Mouse (Mus musculus) liver, adult (tissue): ENCODE data around the gene Grip1.

Experiments
- GATA4 ChIP-seq: IDR thresholded peaks from 2 replicates; pipeline ENCODE4 v1.6.1; 2014; ENCODE audit warnings: mild to moderate bottlenecking, low read length; ENCODE audit not compliant: insufficient replicate concordance

Gene Grip1

DNA sequence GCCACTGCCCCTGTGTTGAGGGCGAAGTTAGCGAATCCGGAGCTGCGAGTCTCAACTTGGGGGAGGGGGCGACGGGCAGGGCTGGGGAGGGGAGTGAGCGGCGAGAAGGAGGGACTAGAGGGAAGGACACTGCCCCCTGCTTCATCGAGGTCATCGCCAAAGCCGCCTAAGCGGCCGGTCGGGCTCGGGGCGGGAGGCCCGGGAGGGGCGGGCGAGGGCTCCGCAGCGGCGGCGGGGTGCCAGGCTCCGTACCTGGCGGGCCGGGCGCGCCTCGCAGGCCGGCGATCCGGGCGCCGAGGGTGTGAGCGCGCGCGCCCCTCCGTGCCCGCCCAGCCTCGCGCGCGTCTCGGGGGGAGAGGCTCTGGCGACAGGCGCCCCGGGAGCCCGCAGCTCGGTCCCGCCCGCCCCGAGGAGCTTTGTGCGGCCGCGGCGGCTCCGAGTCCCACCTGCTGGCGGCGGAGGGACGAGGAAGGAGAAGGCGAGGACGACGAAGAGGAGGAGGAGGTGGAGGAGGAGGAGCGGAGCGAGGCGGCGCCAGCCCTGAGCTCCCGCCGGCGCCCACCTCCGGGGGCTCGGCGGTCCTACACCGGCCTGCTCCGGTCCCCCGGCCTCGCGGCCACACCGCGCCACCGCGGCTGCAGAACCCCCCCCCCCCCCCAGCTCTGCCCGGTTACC is at the start of gene Grip1:
Grip1 (plus strand) TSS at position 400 of the 675 bp plus-strand sequence.
- TF ChIP-seq GATA4: no peak

DNA sequence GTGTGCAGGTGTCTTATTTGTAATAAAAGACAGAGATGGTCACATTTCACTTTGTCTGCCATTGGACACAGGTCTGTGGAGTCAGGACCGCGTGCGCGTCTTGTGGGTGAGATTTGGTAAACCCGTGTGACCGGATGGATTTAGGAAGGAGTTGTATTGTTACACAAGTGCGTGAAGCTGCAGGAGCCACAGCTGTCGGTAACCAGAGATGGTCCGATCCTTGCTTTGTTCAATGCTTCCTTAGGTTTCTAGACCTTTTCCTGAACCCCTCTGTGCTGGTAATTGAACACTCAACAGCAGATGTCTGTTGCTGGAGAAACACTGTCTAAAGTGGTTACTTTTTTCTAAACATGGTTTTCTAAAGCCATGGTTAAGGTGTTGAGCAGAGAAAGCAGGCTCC is 48.5 kb upstream of the Grip1 start:
- TF ChIP-seq GATA4: no peak

DNA sequence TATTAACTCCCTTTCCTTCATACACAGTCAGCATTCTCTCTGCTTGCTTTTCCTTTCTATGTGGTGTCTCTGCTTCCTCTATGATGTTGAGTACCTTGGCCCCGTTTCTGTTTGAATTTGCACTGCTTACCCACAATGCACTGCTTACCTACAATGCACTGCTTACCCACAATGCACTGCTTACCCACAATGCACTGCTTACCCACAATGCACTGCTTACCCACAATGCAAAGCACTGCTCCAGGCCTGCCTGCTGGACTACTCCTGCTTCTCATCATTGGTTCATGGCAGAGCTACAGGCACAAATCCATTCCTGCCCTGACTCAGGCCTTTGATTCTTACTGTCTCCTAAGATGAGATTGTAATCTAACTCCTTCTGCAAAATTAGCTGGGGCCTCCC is 48.0 kb upstream of the Grip1 start:
- TF ChIP-seq GATA4: no peak

DNA sequence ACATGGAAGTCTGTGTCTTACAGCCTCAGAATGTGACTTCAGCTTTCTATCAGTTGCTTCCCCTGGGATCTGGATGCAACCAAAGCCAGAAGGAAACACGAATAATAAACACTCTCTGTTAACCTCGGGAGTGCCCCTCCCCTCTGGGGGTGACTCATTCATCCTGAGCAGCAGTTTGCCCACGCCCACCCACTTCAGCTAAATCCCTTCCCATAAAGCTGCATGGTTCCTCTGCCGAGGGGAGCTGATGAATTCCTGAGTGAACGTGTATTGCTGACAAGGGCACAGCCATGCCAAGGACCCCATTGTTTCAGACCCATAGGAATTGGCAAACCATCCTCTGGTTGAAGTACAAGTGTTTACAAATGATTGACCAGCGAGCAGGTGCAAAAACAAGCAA is 45.3 kb upstream of the Grip1 start:
- no peak for TF ChIP-seq GATA4

DNA sequence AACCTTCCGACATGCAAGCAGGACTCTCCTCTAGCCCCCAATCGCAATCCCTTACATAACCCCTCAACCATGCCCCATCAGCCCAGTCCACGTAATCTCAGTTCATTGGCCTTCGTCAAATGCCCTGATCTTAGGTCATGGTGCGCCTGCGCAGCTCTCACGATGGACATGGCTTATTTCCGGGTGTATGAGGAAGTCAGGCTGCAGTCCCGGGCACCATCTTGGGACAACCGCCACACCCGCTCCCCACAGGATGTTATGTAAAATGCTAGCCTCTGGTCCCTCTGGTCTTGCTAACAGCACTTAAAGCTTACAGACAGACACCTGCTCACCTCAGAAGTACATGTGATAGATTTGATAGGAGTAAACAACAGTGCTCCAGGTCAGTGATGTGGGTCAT is 40.4 kb upstream of the Grip1 start:
- TF ChIP-seq GATA4: no peak

DNA sequence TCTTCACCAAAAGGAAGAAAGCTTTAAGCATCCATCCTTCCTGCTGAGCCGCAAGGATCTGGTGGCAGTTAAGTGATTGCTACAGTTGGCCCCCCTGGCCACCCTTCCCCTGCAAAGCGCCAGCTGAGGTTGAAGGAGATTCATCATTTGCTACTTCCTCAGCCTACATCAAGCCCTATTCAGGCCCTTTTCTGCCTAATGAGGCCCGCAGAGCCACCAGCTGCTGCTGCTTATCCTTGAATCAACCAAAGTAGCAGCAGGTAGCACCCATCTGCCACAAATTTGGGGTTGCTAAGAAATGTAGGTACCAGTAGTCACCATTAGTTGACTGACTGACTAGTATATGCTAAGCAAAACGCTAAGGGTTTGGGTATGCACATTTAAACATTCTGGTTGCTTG is 38.5 kb upstream of the Grip1 start:
- no peak for TF ChIP-seq GATA4

DNA sequence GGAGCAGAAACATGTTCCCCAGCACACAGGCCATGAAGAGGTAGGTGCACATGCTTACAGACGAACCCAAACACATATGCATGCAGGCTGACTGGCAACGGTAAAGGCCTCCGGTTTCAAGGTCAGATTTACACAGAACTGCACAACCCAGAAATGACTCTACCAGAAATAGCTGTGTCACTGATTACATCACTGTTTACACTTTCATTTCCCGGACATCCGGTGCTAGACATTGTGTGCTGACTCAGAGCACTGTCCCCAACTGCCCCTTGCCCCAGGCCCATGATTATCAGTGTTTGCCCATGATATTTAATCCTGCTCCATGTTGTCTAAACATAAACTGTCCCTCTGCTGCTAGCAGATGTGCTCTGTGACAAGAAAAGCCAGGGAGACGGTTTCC is 32.2 kb upstream of the Grip1 start:
- TF ChIP-seq GATA4: no peak

DNA sequence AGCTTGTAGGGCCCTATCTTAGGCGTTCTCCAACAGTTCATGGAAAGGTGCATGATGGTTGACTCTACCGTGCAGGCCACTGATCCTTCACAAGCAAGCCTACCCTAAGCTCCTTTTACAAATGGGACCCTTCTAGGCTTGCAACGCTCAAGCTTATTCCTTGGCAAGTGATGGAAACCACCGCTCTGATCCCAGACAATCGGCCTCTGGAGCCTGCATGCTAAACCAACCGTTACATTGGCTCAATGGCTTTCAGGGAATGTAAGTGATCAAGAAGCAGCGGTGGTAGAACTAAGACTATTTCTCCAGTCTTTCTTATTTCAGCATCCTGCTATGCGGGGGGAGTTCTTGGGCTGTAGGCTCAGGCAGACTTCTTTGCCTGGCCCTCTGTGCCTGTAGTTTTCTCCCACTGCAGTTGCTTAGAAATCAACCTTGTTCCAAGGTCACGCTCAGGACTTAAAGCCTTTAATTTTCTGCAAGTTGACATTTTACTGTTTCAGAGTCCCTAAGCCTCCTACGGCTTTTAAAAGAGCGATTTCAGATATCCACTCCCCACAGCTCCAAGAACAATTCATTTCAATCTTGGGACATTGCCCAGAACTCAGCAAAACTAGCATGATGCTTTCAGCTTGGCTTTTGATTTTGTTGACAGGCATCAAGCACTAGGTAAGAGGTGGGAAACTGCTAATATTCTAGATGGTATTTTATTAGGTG is 29.7 kb upstream of the Grip1 start:
- no peak for TF ChIP-seq GATA4

DNA sequence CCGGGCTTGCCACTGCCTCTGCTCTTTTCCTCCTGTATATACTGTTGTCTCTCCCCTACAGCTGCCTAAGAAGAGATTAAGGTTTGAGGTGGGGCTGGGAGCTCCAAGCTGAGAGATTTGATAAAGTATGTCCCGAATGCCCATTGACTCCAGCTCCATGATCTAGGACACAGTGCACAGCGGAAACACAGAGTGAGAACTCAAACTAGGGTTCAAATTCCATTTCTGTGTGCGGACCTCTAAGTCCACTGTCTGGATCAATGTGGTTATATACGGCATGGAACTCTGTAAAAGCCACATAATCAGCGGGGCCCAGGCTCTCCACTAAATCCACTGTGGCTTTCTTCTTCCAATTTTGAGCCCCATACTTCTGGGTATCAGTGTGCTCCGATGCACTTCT is 26.0 kb upstream of the Grip1 start:
- TF ChIP-seq GATA4: no peak

DNA sequence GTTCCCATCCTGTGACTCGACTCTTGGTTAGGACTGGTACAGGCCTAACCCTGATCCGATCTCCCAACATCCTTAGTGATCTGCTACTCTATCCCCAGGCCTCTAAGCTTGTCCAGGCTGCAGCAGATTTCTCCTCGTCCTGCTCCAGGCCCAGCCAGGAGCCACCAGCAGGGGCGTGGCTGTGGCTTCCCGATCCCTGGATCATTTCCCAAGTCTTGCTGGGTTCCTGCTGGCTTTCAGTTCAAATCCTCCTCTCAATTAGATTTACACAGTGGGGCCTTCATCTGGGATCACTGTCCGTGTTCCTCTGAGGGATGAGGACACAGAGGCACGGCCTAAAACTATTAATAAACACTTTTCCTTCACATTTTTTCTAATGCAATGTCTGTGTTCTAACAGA is 25.5 kb upstream of the Grip1 start:
- no peak for TF ChIP-seq GATA4

DNA sequence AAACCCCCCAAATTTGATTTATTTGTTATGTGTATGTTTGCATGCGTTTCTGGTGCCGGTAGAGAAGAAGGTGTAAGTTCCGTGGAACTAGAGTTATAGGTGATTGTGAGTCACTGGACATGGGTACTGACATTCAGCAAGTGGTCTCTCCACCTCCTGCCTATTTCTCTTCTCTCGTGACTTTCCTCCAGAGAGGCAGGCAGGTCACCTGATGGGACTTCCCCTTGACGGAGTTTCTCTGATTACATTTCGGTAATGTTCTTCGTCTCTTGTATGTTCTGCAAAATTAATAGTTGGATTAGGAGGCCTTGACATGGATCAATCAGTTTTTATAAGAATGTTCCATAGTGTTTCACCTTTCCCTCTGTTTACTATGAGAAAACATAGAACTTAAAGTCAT is 23.4 kb upstream of the Grip1 start:
- no peak for TF ChIP-seq GATA4

DNA sequence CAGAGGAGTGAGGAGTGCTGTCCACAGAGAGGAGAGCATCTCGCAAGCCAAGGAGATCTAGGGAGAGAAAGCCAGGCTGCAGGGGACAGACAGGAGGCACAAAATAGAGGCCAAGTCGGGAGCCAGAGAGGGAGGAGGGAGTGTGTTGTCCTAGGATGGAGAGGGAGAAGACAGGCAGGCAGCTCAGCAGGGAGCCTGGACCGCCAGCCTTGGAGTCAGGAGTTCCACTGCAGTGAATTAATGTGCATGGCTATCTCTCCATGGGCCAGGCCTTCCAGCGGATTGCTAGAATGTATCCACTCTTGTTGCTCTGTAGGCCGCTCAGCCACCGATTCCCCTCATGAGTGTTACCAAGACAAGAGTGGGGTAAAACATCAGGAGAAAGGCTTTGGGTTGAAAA is 21.8 kb upstream of the Grip1 start:
- TF ChIP-seq GATA4: no peak

DNA sequence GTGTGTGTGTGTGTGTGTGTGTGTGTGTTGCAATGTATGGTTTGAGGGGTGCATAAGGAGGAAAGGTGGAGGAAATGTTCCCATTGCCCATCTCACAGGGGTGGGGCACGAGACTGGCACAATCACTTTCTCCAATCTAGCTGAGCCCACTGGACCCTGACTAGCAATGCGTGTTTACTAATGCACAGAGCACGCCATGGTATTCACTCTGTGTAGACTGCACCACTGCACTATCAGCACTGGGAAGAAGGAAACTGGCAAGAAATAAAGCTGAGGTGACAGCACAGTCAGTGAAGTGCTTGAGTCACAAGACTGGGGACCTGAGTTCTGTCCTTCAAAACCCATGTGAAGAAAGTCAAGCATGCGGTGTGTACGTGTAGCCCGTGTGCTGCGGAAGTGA is 17.8 kb upstream of the Grip1 start:
- no peak for TF ChIP-seq GATA4

DNA sequence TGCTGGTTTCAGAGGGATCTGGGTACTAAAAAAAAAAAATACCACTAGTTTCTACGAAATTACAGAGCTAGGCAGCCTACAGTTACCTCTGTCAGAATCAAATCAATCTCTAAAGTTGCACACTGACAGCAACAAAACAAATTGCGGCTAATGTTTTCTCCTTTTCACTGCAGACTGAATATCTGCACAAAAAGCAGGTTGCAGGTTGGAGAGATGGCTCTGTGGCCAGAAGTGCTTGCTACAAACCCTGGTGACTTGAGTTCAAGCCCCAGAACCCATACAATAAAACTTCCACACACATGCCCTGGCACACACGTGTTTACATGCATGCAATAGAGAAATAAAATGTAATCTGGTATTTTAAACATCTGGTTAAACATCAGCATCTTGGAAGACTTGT is 16.3 kb upstream of the Grip1 start:
- TF ChIP-seq GATA4: no peak

DNA sequence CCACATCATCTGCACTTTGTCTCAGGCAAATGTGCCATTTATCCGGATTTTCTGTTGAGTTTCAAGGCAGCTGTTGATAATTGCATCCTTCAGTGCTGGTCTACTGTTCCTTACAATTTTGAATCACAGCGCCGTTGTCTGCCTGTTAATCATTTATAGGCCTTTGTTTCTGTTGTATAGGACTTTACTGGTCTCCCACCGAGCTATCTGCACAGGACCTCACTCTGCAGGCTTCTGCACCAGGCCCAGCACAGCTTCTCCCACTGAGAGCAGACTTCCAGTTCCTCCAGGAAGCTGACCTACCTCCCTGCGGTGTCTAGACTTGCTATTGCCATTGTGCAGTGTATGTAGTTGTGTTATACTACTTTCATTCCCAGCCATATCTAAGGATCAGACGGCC is 11.9 kb upstream of the Grip1 start:
- TF ChIP-seq GATA4: no peak

DNA sequence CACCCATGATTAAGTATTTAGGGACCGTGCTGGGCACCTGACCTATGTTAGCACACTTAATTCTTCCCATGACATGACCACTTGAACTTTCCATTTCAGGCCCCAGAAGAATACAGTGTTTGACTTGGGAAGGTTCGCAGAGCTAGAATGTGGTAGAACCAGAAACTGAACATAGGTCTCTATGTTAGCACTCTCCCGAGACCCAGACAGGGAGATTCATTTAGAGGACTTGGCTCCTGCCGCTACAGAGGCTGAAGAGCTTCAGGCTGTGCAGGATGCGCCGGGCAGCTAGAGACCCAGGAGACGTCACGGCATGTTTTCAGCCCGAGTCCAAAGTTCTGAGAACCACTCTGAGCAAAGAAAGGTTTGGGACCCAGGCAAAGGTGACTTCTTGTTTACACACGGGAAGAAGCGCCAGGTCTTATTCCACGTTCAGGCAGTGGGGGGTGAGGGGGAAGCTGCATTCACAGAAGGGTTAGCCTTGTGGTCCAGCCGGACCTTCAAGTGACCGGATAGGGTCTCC is 6.2 kb upstream of the Grip1 start:
- TF ChIP-seq GATA4: no peak

DNA sequence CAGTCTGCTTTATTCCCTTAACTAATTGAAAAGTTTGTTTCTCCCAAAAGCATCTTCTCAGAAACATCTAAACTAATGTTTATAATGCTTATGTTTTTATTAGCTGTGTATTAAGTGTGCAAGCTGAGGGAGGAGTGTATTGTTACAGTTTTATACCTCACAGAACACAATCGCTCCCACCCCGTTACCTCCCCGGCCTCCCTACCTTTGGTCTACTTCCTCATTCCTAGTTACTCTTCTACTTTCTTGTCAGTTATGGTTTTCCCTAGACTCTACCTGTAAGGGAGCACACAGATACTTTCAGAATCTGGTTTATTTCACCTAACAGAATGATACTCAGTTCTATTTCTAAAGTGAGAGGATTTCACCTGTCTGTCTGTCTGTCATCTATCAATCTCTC is 5.7 kb upstream of the Grip1 start:
- TF ChIP-seq GATA4: no peak
